Mouse (Mus musculus) myocyte (in vitro differentiated cells): ENCODE results near the gene Sele. TPM values are rescaled to one million over a fixed set of nuclear protein-coding genes. Genes with fewer than 3 reads are reported as not detected.

Experiments
- H3K27me3 ChIP-seq: one replicate; pipeline ENCODE4 v1.6.1; 2011; ENCODE audit not compliant: control insufficient read depth, insufficient read depth, insufficient read length
- H3K36me3 ChIP-seq: one replicate; pipeline ENCODE4 v1.6.1; 2011; ENCODE audit not compliant: control insufficient read depth, insufficient read depth
- H3K4me2 ChIP-seq: one replicate; pipeline ENCODE4 v1.6.1; 2011; ENCODE audit warnings: low read depth, control low read depth
- H3K4me3 ChIP-seq: one replicate; pipeline ENCODE4 v1.5.1; 2011; ENCODE audit warnings: mild to moderate bottlenecking, control low read depth, moderate library complexity
- H3K79me2 ChIP-seq: one replicate; pipeline ENCODE4 v1.6.1; 2011; ENCODE audit not compliant: control insufficient read depth, insufficient read depth
- H3ac ChIP-seq: one replicate; pipeline ENCODE4 v1.6.1; 2011; ENCODE audit not compliant: control insufficient read depth, insufficient read length
- CEBPB ChIP-seq: IDR thresholded peaks from 2 replicates; pipeline ENCODE4 v1.6.1; 2011; ENCODE audit warnings: mild to moderate bottlenecking, moderate library complexity; ENCODE audit not compliant: poor library complexity, insufficient read depth, severe bottlenecking
- E2F4 ChIP-seq: IDR thresholded peaks from one replicate; pipeline ENCODE4 v1.6.1; 2011; ENCODE audit warnings: mild to moderate bottlenecking, control low read depth, moderate library complexity; ENCODE audit not compliant: insufficient read depth
- MAX ChIP-seq: IDR thresholded peaks from one replicate; pipeline ENCODE4 v1.6.1; 2011; ENCODE audit warnings: low read depth, mild to moderate bottlenecking, control low read depth
- MYOD1 ChIP-seq, 3 experiments: IDR thresholded peaks; one replicate each; pipeline ENCODE4 v1.6.1; 2011; ENCODE audit warnings: control low read depth in 2 of 3, low read depth in 2 of 3, mild to moderate bottlenecking in 2 of 3, moderate library complexity in 1 of 3; ENCODE audit not compliant: insufficient read length in 2 of 3, control insufficient read depth in 1 of 3
- MYOG ChIP-seq, 3 experiments: IDR thresholded peaks; one replicate each; pipeline ENCODE4 v1.6.1; 2011; ENCODE audit warnings: control low read depth in 2 of 3, low read depth in 2 of 3, mild to moderate bottlenecking in 2 of 3; ENCODE audit not compliant: insufficient read length in 2 of 3, control insufficient read depth in 1 of 3, insufficient read depth in 1 of 3
- POLR2A ChIP-seq: IDR thresholded peaks from one replicate; pipeline ENCODE4 v1.6.1; 2011; ENCODE audit warnings: low read depth, mild to moderate bottlenecking, control low read depth, moderate library complexity; ENCODE audit not compliant: insufficient read length
- POLR2AphosphoS2 ChIP-seq: IDR thresholded peaks from one replicate; pipeline ENCODE4 v1.6.1; 2011; ENCODE audit warnings: low read depth, control low read depth; ENCODE audit not compliant: insufficient read length
- REST ChIP-seq: IDR thresholded peaks from one replicate; pipeline ENCODE4 v1.6.1; 2011; ENCODE audit warnings: mild to moderate bottlenecking, control low read depth, moderate library complexity; ENCODE audit not compliant: insufficient read depth, insufficient read length
- SRF ChIP-seq: IDR thresholded peaks from one replicate; pipeline ENCODE4 v1.6.1; 2011; ENCODE audit warnings: low read depth; ENCODE audit not compliant: control insufficient read depth, insufficient read length
- TCF12 ChIP-seq: IDR thresholded peaks from one replicate; pipeline ENCODE4 v1.6.1; 2011; ENCODE audit warnings: mild to moderate bottlenecking, control low read depth; ENCODE audit not compliant: poor library complexity, insufficient read depth, severe bottlenecking
- TCF3 ChIP-seq: IDR thresholded peaks from one replicate; pipeline ENCODE4 v1.6.1; 2011; ENCODE audit warnings: low read depth, control low read depth; ENCODE audit not compliant: insufficient read length
- USF1 ChIP-seq: IDR thresholded peaks from one replicate; pipeline ENCODE4 v1.6.1; 2011; ENCODE audit warnings: low read depth, mild to moderate bottlenecking, control low read depth, moderate library complexity
- polyA plus RNA-seq: library from polyadenylated mRNA; unstranded; fragments of >200 nt; fragmentation: generic; extraction: Trizol; gene quantifications from one replicate; pipeline ENCODE4 v1.2.1, GENCODE M21; 2012; ENCODE audit warnings: missing spikeins

The Sele gene
- polyA plus RNA-seq, 1 experiment: not detected

GRCm38 (mm10) chr1:164069261-164069660 lies 21.2 kb downstream of the Sele start:
- TF ChIP-seq MAX (no peak), POLR2AphosphoS2 (no peak), TCF12 (no peak)
- H3K79me2 ChIP-seq: no peaks in the 10 kb centered on the region
- H3ac ChIP-seq: no peak overlapping the region
- H3K36me3 ChIP-seq: no peaks in the 10 kb centered on the region
- no peak overlapping the region for H3K4me2 ChIP-seq
- no peak overlapping the region for H3K4me3 ChIP-seq
- no peaks in the 10 kb centered on the region for H3K27me3 ChIP-seq

GRCm38 (mm10) chr1:164070461-164070860 lies 22.4 kb downstream of the Sele start:
- Histone ChIP-seq H3ac (no peak overlapping the region), H3K4me2 (no peak overlapping the region), H3K4me3 (no peak overlapping the region), H3K36me3 (no peaks in the 10 kb centered on the region), H3K27me3 (no peaks in the 10 kb centered on the region), H3K79me2 (no peaks in the 10 kb centered on the region)
- TF ChIP-seq POLR2A (no peak), SRF (no peak), TCF3 (no peak)

- Histone ChIP-seq H3K36me3 (no peaks in the 10 kb centered on the region), H3K27me3 (no peaks in the 10 kb centered on the region), H3ac (no peak overlapping the region), H3K79me2 (no peaks in the 10 kb centered on the region), H3K4me2 (no peak overlapping the region), H3K4me3 (no peak overlapping the region)
- TF ChIP-seq POLR2AphosphoS2 (no peak), REST (no peak), MYOD1 (IDR thresholded peaks at IDR 0.05; ENCODE audit: control insufficient read depth in 1 of 3, insufficient read length in 2 of 3, low read depth in 2 of 3) (no peak), TCF3 (no peak), E2F4 (no peak), SRF (no peak), USF1 (no peak)
Observed at GRCm38 (mm10) chr1:164071111-164071510, 23.1 kb downstream of the Sele start.

GRCm38 (mm10) chr1:164072001-164072400 lies 24.0 kb downstream of the Sele start:
- TF ChIP-seq MYOG (IDR thresholded peaks at IDR 0.05; ENCODE audit: control insufficient read depth in 1 of 3, insufficient read depth in 1 of 3, insufficient read length in 2 of 3, low read depth in 2 of 3): no peak
- TF ChIP-seq POLR2AphosphoS2: no peak
- no peak for TF ChIP-seq POLR2A
- TF ChIP-seq SRF: no peak

GRCm38 (mm10) chr1:164073091-164073490 lies 25.1 kb downstream of the Sele start:
- Histone ChIP-seq H3K27me3 (no peaks in the 10 kb centered on the region), H3K4me3 (no peak overlapping the region), H3K4me2 (no peak overlapping the region), H3K79me2 (no peaks in the 10 kb centered on the region), H3K36me3 (no peaks in the 10 kb centered on the region), H3ac (no peak overlapping the region)
- no peak for TF ChIP-seq TCF3
- no peak for TF ChIP-seq USF1
- TF ChIP-seq E2F4: no peak
- no peak for TF ChIP-seq TCF12

More at GRCm38 (mm10) chr1:164072001-164072400, 24.0 kb downstream of the Sele start:
- Histone ChIP-seq H3K27me3 (no peaks in the 10 kb centered on the region), H3K4me2 (no peak overlapping the region), H3K4me3 (no peak overlapping the region), H3K79me2 (no peaks in the 10 kb centered on the region), H3ac (no peak overlapping the region), H3K36me3 (no peaks in the 10 kb centered on the region)

DNA sequence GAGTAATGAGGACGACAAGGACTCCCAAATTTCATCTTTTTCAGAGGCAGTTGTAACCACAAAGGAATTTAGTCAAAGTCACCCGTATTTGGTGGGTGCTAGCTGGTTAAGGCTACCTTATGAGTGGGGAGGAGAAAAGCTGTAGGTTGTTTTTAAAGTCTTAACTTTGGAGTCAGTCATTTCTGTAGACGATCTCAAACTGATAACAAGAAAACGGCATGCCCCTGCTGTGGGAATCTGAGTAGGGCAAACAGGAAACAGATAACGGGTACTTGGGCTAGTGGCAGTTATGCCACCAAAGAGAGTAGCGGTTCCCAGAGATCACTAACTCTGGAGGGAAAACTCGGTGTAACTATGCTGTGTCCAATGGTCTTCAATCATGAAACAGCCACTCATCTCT lies 25.8 kb downstream of the Sele start:
- Histone ChIP-seq H3K4me2 (no peak overlapping the region), H3K4me3 (no peak overlapping the region), H3K36me3 (no peaks in the 10 kb centered on the region), H3K79me2 (no peaks in the 10 kb centered on the region), H3K27me3 (no peaks in the 10 kb centered on the region), H3ac (no peak overlapping the region)
- TF ChIP-seq POLR2AphosphoS2 (no peak), CEBPB (no peak), TCF3 (no peak), MYOD1 (IDR thresholded peaks at IDR 0.05; ENCODE audit: control insufficient read depth in 1 of 3, insufficient read length in 2 of 3, low read depth in 2 of 3) (no peak), MAX (no peak), POLR2A (no peak), MYOG (IDR thresholded peaks at IDR 0.05; ENCODE audit: control insufficient read depth in 1 of 3, insufficient read depth in 1 of 3, insufficient read length in 2 of 3, low read depth in 2 of 3) (no peak), SRF (no peak), REST (no peak), USF1 (no peak), E2F4 (no peak)
